Mouse (Mus musculus): Measurements from ENCODE around the gene Cd200r1. TPM values are rescaled to one million over a fixed set of nuclear protein-coding genes. Genes with fewer than 3 reads are reported as not detected.
A peak's percentile ranks its signal among the peaks of the same experiment; 100 is the strongest.

Cd200r1 gene
- polyA plus RNA-seq, 1 experiment from 2014 or later = 0.47 TPM

- Histone ChIP-seq H3K4me3 (no peak overlapping the region), H3K27ac (no peak overlapping the region), H3K27me3 (ENCODE audit: poor library complexity, severe bottlenecking) (no peaks in the 10 kb centered on the region), H3K4me1 (no peaks in the 10 kb centered on the region), H3K9me3 (no peaks in the 10 kb centered on the region), H3K36me3 (replicated peaks) (peaks cover 100% of the 10 kb centered on the region)
- no peak for DNase-seq (ENCODE audit: extremely low spot score, low spot score)
- WGBS = 92% methylated on average over 3 of the region's 3 CpGs
These were observed 31.5 kb upstream of the Cd200r1 start for GRCm38 (mm10) chr16:44734059-44734458.

DNA sequence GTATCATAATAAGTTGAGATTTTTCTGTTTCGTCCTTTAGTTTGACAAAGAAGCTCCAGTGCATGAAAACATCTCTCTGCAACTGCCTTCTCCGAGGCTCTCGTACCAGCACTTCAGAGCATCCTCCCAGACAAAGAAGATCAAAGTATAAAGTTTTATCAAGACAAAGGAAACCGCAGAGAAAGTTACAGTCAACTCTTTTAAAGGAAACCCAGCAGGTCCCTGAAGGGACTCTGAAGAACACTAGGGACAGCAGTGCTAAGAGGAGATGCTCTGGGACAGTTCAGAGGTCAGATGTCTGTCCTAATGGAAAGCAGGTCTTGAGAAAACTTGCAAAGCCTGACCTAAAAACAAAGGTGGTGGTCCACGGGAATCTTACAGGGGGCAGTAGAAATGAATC, 29.9 kb upstream of the Cd200r1 start:
- Histone ChIP-seq H3K27ac (no peak overlapping the region), H3K9me3 (no peaks in the 10 kb centered on the region), H3K36me3 (replicated peaks) (peaks cover 93% of the 10 kb centered on the region), H3K4me3 (no peak overlapping the region), H3K4me1 (no peaks in the 10 kb centered on the region), H3K27me3 (ENCODE audit: poor library complexity, severe bottlenecking) (no peaks in the 10 kb centered on the region)
- no peak for DNase-seq (ENCODE audit: extremely low spot score, low spot score)
- 87% methylated on average over 5 of the region's 5 CpGs for WGBS

- Histone ChIP-seq H3K36me3 (replicated peaks) (peaks cover 89% of the 10 kb centered on the region), H3K27me3 (ENCODE audit: poor library complexity, severe bottlenecking) (no peaks in the 10 kb centered on the region), H3K27ac (no peak overlapping the region), H3K4me1 (no peaks in the 10 kb centered on the region), H3K4me3 (no peak overlapping the region), H3K9me3 (no peaks in the 10 kb centered on the region)
- 93% methylated on average over 4 of the region's 4 CpGs for WGBS
- DNase-seq (ENCODE audit: extremely low spot score, low spot score) = no peak
These were observed 29.4 kb upstream of the Cd200r1 start for GRCm38 (mm10) chr16:44736118-44736517.

GRCm38 (mm10) chr16:44742753-44743152, 22.8 kb upstream of the Cd200r1 start:
- peaks cover 39% of the 10 kb centered on the region for H3K36me3 ChIP-seq (replicated peaks)
- no peak overlapping the region for H3K4me3 ChIP-seq
- no peaks in the 10 kb centered on the region for H3K9me3 ChIP-seq
- 97% methylated on average over 1 of the region's 1 CpGs for WGBS
- no peak overlapping the region for H3K27ac ChIP-seq
- DNase-seq (ENCODE audit: extremely low spot score, low spot score) = no peak
- H3K27me3 ChIP-seq (ENCODE audit: poor library complexity, severe bottlenecking) = no peaks in the 10 kb centered on the region
- H3K4me1 ChIP-seq = peaks cover 20% of the 10 kb centered on the region

- Histone ChIP-seq H3K9me3 (no peaks in the 10 kb centered on the region), H3K4me3 (peak overlapping the region; percentile 84), H3K4me1 (peaks cover 20% of the 10 kb centered on the region), H3K27ac (peak overlapping the region; percentile 97), H3K27me3 (ENCODE audit: poor library complexity, severe bottlenecking) (no peaks in the 10 kb centered on the region), H3K36me3 (replicated peaks) (peaks cover 17% of the 10 kb centered on the region)
- no peak for DNase-seq (ENCODE audit: extremely low spot score, low spot score)
- WGBS = 8% methylated on average over 14 of the region's 14 CpGs
These were observed 20.1 kb upstream of the Cd200r1 start for GRCm38 (mm10) chr16:44745471-44745865.

GRCm38 (mm10) chr16:44745866-44746562, 19.5 kb upstream of the Cd200r1 start, which contains the start of gene Gtpbp8:
Gtpbp8 (minus strand) TSS chr16:44746363.
- peak within 1 kb of the TSS; percentile 84 for H3K4me3 ChIP-seq
- WGBS = under 1% methylated on average over 47 of the region's 47 CpGs
- H3K4me1 ChIP-seq = peaks cover 20% of the 10 kb centered on the region
- H3K27me3 ChIP-seq (ENCODE audit: poor library complexity, severe bottlenecking) = no peaks in the 10 kb centered on the region
- peaks cover 17% of the 10 kb centered on the region for H3K36me3 ChIP-seq (replicated peaks)
- peak; percentile 84 for DNase-seq (ENCODE audit: extremely low spot score, low spot score)
- H3K27ac ChIP-seq = peak within 1 kb of the TSS; percentile 97
- H3K9me3 ChIP-seq = no peaks in the 10 kb centered on the region

DNA sequence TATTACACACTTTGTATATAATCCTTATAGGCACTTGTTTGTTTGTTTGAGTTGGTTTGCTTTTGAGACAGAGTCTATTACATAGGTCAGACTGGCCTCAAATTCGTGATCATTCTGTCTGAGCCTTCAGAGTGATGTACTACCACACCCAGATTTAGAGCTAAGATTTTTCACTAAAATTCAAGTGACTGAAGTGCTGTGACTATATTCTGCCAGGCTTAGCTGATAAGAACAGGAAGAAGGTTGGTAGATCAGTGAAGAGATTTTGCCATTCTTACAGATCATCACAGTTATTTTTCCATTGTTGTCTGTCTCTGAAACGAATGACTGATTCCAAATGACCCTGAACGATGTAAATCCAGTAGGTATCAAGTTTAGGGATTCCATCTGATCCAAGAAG, 17.5 kb upstream of the Cd200r1 start:
- H3K27me3 ChIP-seq (ENCODE audit: poor library complexity, severe bottlenecking) = no peaks in the 10 kb centered on the region
- H3K27ac ChIP-seq = no peak overlapping the region
- H3K4me1 ChIP-seq = peaks cover 20% of the 10 kb centered on the region
- WGBS = 57% methylated on average over 3 of the region's 3 CpGs
- no peak overlapping the region for H3K4me3 ChIP-seq
- no peak for DNase-seq (ENCODE audit: extremely low spot score, low spot score)
- peaks cover 3% of the 10 kb centered on the region; the same call in 1 of the 2 replicates for H3K36me3 ChIP-seq (replicated peaks)
- H3K9me3 ChIP-seq = no peaks in the 10 kb centered on the region

- Histone ChIP-seq H3K4me3 (no peak overlapping the region), H3K27me3 (ENCODE audit: poor library complexity, severe bottlenecking) (no peaks in the 10 kb centered on the region), H3K36me3 (replicated peaks) (no peaks in the 10 kb centered on the region), H3K27ac (no peak overlapping the region), H3K9me3 (no peaks in the 10 kb centered on the region), H3K4me1 (no peaks in the 10 kb centered on the region)
- 94% methylated on average over 8 of the region's 8 CpGs for WGBS
- no peak for DNase-seq (ENCODE audit: extremely low spot score, low spot score)
These were observed 7.8 kb upstream of the Cd200r1 start for GRCm38 (mm10) chr16:44757700-44758099.

DNA sequence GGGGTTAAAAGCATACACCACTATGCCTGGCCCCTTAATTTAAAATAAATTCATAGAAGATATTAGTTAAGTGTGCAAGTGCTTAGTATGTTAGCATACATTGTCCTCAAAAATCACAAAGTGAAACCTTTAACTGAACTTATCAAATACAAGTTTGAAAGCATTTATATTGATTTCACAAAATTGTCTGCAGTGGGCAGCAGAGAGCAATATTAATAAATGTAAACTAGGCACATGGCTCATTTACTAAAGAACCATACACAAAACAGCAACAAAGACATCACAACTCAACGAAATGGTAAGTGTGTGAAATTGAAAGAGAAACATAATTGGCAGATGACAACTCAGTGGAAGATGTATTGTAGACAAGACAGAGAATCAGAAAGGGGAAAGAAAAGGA, 3.7 kb upstream of the Cd200r1 start:
- H3K4me1 ChIP-seq = no peaks in the 10 kb centered on the region
- no peaks in the 10 kb centered on the region for H3K27me3 ChIP-seq (ENCODE audit: poor library complexity, severe bottlenecking)
- no peak overlapping the region for H3K27ac ChIP-seq
- no peaks in the 10 kb centered on the region for H3K36me3 ChIP-seq (replicated peaks)
- H3K9me3 ChIP-seq = no peaks in the 10 kb centered on the region
- no peak overlapping the region for H3K4me3 ChIP-seq
- 79% methylated on average over 1 of the region's 1 CpGs for WGBS
- DNase-seq (ENCODE audit: extremely low spot score, low spot score) = no peak

GRCm38 (mm10) chr16:44766320-44766892, 870 bp downstream of the Cd200r1 start:
- Histone ChIP-seq H3K27me3 (ENCODE audit: poor library complexity, severe bottlenecking) (no peaks in the 10 kb centered on the region), H3K4me1 (no peaks in the 10 kb centered on the region), H3K9me3 (no peaks in the 10 kb centered on the region), H3K27ac (no peak overlapping the region), H3K36me3 (replicated peaks) (no peaks in the 10 kb centered on the region), H3K4me3 (no peak overlapping the region)
- no peak for DNase-seq (ENCODE audit: extremely low spot score, low spot score)
- WGBS = 92% methylated on average over 9 of the region's 9 CpGs

DNA sequence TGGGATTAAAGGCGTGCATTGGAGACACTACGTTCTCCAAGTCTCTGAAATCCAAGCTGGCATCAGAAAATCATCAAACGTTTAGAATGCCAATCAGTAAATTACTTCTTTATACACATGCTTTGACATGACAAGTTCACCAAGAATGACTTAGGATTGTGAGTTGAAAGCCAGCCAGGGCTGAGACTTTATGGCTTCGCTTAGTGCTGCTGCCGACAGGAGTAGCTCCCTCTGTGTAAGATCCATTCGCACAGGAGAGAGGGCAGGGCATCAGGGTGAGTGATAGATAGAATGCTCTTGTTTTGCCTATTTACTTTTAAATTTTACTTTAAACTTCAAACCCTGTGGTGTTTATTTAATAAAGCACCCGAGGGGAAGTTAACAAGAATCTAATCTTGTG, 2.0 kb downstream of the Cd200r1 start:
- Histone ChIP-seq H3K9me3 (no peaks in the 10 kb centered on the region), H3K27ac (no peak overlapping the region), H3K27me3 (ENCODE audit: poor library complexity, severe bottlenecking) (no peaks in the 10 kb centered on the region), H3K4me3 (no peak overlapping the region), H3K36me3 (replicated peaks) (no peaks in the 10 kb centered on the region), H3K4me1 (no peaks in the 10 kb centered on the region)
- no peak for DNase-seq (ENCODE audit: extremely low spot score, low spot score)
- WGBS = 90% methylated on average over 7 of the region's 7 CpGs

- 62% methylated on average over 2 of the region's 2 CpGs for WGBS
- H3K36me3 ChIP-seq (replicated peaks) = no peaks in the 10 kb centered on the region
- H3K4me1 ChIP-seq = no peaks in the 10 kb centered on the region
- no peak overlapping the region for H3K4me3 ChIP-seq
- H3K27ac ChIP-seq = no peak overlapping the region
- H3K27me3 ChIP-seq (ENCODE audit: poor library complexity, severe bottlenecking) = no peaks in the 10 kb centered on the region
- H3K9me3 ChIP-seq = no peaks in the 10 kb centered on the region
- DNase-seq (ENCODE audit: extremely low spot score, low spot score) = no peak
These were observed 2.4 kb downstream of the Cd200r1 start for GRCm38 (mm10) chr16:44767967-44768366.

GRCm38 (mm10) chr16:44772577-44772976, 7.0 kb downstream of the Cd200r1 start:
- Histone ChIP-seq H3K4me3 (no peak overlapping the region), H3K36me3 (replicated peaks) (no peaks in the 10 kb centered on the region), H3K4me1 (no peaks in the 10 kb centered on the region), H3K27ac (no peak overlapping the region), H3K9me3 (no peaks in the 10 kb centered on the region), H3K27me3 (ENCODE audit: poor library complexity, severe bottlenecking) (no peaks in the 10 kb centered on the region)
- WGBS = 79% methylated on average over 6 of the region's 6 CpGs
- no peak for DNase-seq (ENCODE audit: extremely low spot score, low spot score)
